Mouse (Mus musculus) liver, embryonic 14.5 days (tissue): ENCODE results near the gene Nop9.

ENCODE experiments used
- CTCF ChIP-seq: IDR thresholded peaks from 2 replicates; pipeline ENCODE4 v1.5.1; 2016; ENCODE audit warnings: antibody characterized with exemption, low read depth, control low read depth
- EP300 ChIP-seq: IDR thresholded peaks from 2 replicates; pipeline ENCODE4 v1.6.1; 2016; ENCODE audit warnings: antibody characterized with exemption, low read depth

GRCm38 (mm10) chr14:55737086-55737687 is 8.3 kb upstream of the Nop9 start:
- TF ChIP-seq CTCF (no peak), EP300 (no peak)
